Mouse (Mus musculus): Measurements from ENCODE around the gene Fli1. TPM values are rescaled to one million over a fixed set of nuclear protein-coding genes. Genes with fewer than 3 reads are reported as not detected.
A peak's percentile ranks its signal among the peaks of the same experiment; 100 is the strongest.

The Fli1 gene
- polyA plus RNA-seq, 1 experiment from 2014 or later: 11.5 TPM

DNA sequence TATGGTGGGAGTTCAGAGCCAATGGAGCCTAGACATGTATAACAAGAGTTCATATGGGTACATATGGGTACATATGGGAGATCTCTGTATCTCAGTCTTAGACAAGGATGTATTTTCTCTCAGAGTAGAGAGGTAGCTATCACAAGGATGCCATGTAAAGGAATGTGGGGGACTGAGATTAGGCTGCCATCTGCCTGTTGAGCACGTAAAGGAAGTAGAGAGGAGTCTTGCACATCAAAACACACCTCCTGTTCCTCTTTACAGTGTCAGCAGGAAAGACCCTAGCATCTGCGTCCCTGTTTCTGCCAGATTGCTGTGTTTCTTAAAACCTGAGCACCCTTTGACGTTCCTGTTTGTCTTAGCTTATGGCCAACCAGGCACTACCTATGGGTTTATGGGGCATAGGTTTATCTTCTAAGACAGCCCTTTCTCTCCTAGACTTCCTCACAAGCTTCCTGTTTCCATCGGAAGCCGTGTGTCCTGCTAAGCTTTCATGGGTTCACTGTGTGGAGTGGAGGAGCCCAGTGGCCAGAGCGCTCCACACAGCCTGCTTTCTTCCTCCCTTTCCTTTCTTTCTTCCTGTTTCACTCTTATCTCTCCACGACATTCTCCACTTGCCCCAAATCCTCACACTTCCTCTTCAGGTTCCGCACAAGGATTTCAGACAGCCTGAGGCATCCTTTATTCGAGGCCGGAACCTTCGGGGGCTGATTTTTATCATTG, 39.4 kb upstream of the Fli1 start:
- Histone ChIP-seq H3K4me2 (ENCODE audit: low read depth, low read length) (peak overlapping the region; percentile 45), H3K4me1 (ENCODE audit: insufficient read depth) (no peaks in the 10 kb centered on the region), H3K9me3 (ENCODE audit: low read length) (no peaks in the 10 kb centered on the region), H3K27ac (ENCODE audit: low read depth) (no peak overlapping the region), H3K9ac (replicated peaks) (no peak overlapping the region), H3K36me3 (replicated peaks; ENCODE audit: insufficient read depth, low read length) (no peaks in the 10 kb centered on the region), H3K4me3 (ENCODE audit: low read depth, low read length) (no peak overlapping the region), H3K27me3 (ENCODE audit: insufficient read depth, low read length) (no peaks in the 10 kb centered on the region)
- ATAC-seq (no peak), DNase-seq (no peak)
- TF ChIP-seq CTCF (IDR thresholded peaks at IDR 0.05; ENCODE audit: low read depth) (peak; percentile 56), EP300 (IDR thresholded peaks at IDR 0.05; ENCODE audit: low read depth) (no peak)
- 23% methylated on average over 11 of the region's 11 CpGs for WGBS (ENCODE audit: insufficient replicate concordance)

DNA sequence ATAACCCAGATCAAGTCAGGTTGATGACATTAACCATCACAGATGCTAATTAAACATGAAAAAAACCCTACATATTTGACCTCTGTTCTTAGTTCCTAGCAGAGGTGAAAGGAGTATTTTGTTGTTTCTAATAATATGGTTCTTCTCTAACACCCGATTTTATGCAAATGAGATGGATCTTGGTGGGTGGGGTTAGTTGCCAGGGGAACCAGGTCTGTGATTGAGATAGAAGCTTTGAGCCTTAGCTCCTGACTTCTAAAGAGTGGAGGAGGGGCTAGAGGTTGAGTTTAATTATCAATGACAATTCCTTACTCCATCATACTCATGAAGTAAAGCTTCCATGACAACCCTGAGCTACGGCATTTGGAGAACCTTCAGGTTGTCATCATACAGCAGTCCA, 35.8 kb upstream of the Fli1 start:
- Histone ChIP-seq H3K36me3 (replicated peaks; ENCODE audit: insufficient read depth, low read length) (no peaks in the 10 kb centered on the region), H3K4me1 (ENCODE audit: insufficient read depth) (no peaks in the 10 kb centered on the region), H3K4me2 (ENCODE audit: low read depth, low read length) (no peak overlapping the region), H3K27me3 (ENCODE audit: insufficient read depth, low read length) (no peaks in the 10 kb centered on the region), H3K27ac (ENCODE audit: low read depth) (no peak overlapping the region), H3K9me3 (ENCODE audit: low read length) (no peaks in the 10 kb centered on the region), H3K9ac (replicated peaks) (no peak overlapping the region), H3K4me3 (ENCODE audit: low read depth, low read length) (no peak overlapping the region)
- WGBS (ENCODE audit: insufficient replicate concordance): 73% methylated on average over 2 of the region's 2 CpGs
- ATAC-seq (no peak), DNase-seq (no peak)
- TF ChIP-seq CTCF (IDR thresholded peaks at IDR 0.05; ENCODE audit: low read depth) (no peak), EP300 (IDR thresholded peaks at IDR 0.05; ENCODE audit: low read depth) (no peak)

- WGBS (ENCODE audit: insufficient replicate concordance): 62% methylated on average over 4 of the region's 4 CpGs
- Histone ChIP-seq H3K36me3 (replicated peaks; ENCODE audit: insufficient read depth, low read length) (no peaks in the 10 kb centered on the region), H3K9me3 (ENCODE audit: low read length) (no peaks in the 10 kb centered on the region), H3K27me3 (ENCODE audit: insufficient read depth, low read length) (no peaks in the 10 kb centered on the region), H3K4me2 (ENCODE audit: low read depth, low read length) (no peak overlapping the region), H3K4me1 (ENCODE audit: insufficient read depth) (no peaks in the 10 kb centered on the region), H3K4me3 (ENCODE audit: low read depth, low read length) (no peak overlapping the region), H3K27ac (ENCODE audit: low read depth) (no peak overlapping the region), H3K9ac (replicated peaks) (no peak overlapping the region)
- ATAC-seq: no peak
- TF ChIP-seq CTCF (IDR thresholded peaks at IDR 0.05; ENCODE audit: low read depth) (no peak), EP300 (IDR thresholded peaks at IDR 0.05; ENCODE audit: low read depth) (no peak)
- no peak for DNase-seq
These were observed 31.0 kb upstream of the Fli1 start for GRCm38 (mm10) chr9:32573638-32574037.

DNA sequence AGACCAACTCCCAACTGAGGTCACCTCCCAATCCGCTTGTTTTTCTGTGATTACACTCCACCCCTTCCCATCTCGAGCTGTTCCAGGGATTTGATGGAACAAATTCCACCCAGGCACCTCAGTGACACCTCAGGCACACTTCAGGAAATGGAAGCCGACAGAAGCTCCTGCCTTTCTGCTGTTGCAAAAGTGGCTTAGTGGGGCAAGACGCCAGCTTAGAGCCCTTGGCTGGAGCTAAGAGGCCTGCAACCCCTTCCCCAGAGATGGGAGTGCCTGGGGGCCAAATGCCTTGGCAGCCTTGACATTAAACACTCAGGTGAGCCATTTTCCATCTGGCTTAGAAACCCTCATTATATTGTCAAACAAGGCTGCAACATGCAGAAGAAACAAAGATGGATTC, 29.0 kb upstream of the Fli1 start:
- 68% methylated on average over 4 of the region's 4 CpGs for WGBS (ENCODE audit: insufficient replicate concordance)
- no peak overlapping the region for H3K9ac ChIP-seq (replicated peaks)
- no peaks in the 10 kb centered on the region for H3K36me3 ChIP-seq (replicated peaks; ENCODE audit: insufficient read depth, low read length)
- H3K27me3 ChIP-seq (ENCODE audit: insufficient read depth, low read length): no peaks in the 10 kb centered on the region
- no peak for ATAC-seq
- no peak for DNase-seq
- no peak overlapping the region for H3K27ac ChIP-seq (ENCODE audit: low read depth)
- H3K4me3 ChIP-seq (ENCODE audit: low read depth, low read length): no peak overlapping the region
- 0 out of 2 replicates have a peak, but pooled peaks cover 2% of the 10 kb centered on the region for H3K4me1 ChIP-seq (ENCODE audit: insufficient read depth)
- no peak overlapping the region for H3K4me2 ChIP-seq (ENCODE audit: low read depth, low read length)
- TF ChIP-seq CTCF (IDR thresholded peaks at IDR 0.05; ENCODE audit: low read depth) (no peak), EP300 (IDR thresholded peaks at IDR 0.05; ENCODE audit: low read depth) (no peak)
- H3K9me3 ChIP-seq (ENCODE audit: low read length): no peaks in the 10 kb centered on the region

DNA sequence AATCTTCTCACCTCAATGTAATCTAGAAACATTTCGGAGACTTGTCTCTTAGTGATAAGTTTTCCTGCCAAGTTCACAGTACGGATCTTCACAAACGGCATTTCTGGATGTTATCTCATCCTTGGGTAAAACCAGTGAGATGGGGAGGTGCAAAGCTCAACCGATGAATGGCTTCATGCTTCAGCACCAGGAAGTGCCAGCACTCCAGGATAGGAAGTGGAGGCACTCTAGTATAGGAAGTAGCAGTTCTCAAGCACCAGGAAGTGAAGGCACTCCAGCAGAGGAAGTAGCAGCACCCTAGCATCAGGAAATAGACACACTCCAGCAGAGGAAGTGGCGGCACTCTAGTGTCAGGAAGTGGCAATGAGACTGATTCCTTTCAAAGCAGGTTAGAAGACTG, 27.9 kb upstream of the Fli1 start:
- no peaks in the 10 kb centered on the region for H3K27me3 ChIP-seq (ENCODE audit: insufficient read depth, low read length)
- H3K9ac ChIP-seq (replicated peaks): no peak overlapping the region
- DNase-seq (no peak), ATAC-seq (no peak)
- no peak overlapping the region for H3K4me3 ChIP-seq (ENCODE audit: low read depth, low read length)
- no peaks in the 10 kb centered on the region for H3K36me3 ChIP-seq (replicated peaks; ENCODE audit: insufficient read depth, low read length)
- no peak for TF ChIP-seq EP300 (IDR thresholded peaks at IDR 0.05; ENCODE audit: low read depth)
- TF ChIP-seq CTCF (IDR thresholded peaks at IDR 0.05; ENCODE audit: low read depth): no peak
- H3K4me2 ChIP-seq (ENCODE audit: low read depth, low read length): no peak overlapping the region
- no peaks in the 10 kb centered on the region for H3K9me3 ChIP-seq (ENCODE audit: low read length)
- H3K4me1 ChIP-seq (ENCODE audit: insufficient read depth): 0 out of 2 replicates have a peak, but pooled peaks cover 2% of the 10 kb centered on the region
- H3K27ac ChIP-seq (ENCODE audit: low read depth): no peak overlapping the region
- WGBS (ENCODE audit: insufficient replicate concordance): 46% methylated on average over 5 of the region's 5 CpGs

DNA sequence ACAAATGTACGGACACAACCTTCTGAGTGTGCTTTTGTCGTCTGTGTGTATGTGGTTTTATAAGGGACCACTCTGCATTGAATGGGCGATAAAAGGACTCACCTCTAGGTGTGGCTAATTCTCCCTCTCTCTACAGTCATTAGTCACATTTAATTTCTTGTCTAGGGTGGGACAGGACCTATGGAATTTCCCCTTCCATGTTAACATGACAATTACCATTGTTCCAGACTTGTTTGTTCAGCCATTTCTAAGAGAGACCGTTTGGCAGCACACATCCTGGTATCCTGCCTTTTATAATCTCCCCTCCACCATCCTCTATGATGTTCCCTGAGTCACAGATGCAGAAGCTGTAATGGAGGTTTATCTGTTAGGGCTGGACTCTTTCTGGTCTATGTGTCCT, 26.6 kb upstream of the Fli1 start:
- 71% methylated on average over 4 of the region's 4 CpGs for WGBS (ENCODE audit: insufficient replicate concordance)
- Histone ChIP-seq H3K9me3 (ENCODE audit: low read length) (no peaks in the 10 kb centered on the region), H3K27ac (ENCODE audit: low read depth) (no peak overlapping the region), H3K4me1 (ENCODE audit: insufficient read depth) (0 out of 2 replicates have a peak, but pooled peaks cover 2% of the 10 kb centered on the region), H3K9ac (replicated peaks) (no peak overlapping the region), H3K36me3 (replicated peaks; ENCODE audit: insufficient read depth, low read length) (no peaks in the 10 kb centered on the region), H3K4me3 (ENCODE audit: low read depth, low read length) (no peak overlapping the region), H3K4me2 (ENCODE audit: low read depth, low read length) (no peak overlapping the region), H3K27me3 (ENCODE audit: insufficient read depth, low read length) (no peaks in the 10 kb centered on the region)
- DNase-seq (no peak), ATAC-seq (no peak)
- TF ChIP-seq CTCF (IDR thresholded peaks at IDR 0.05; ENCODE audit: low read depth) (no peak), EP300 (IDR thresholded peaks at IDR 0.05; ENCODE audit: low read depth) (no peak)
